Mouse (Mus musculus) frontal cortex, postnatal 36 days (tissue): ENCODE measurements around the gene Fto.

Source experiments
- DNase-seq, 2 experiments: peaks; one replicate each; pipeline ENCODE4 v3.0.0; 2022; ENCODE audit warnings: low spot score in 2 of 2

The Fto gene

DNA sequence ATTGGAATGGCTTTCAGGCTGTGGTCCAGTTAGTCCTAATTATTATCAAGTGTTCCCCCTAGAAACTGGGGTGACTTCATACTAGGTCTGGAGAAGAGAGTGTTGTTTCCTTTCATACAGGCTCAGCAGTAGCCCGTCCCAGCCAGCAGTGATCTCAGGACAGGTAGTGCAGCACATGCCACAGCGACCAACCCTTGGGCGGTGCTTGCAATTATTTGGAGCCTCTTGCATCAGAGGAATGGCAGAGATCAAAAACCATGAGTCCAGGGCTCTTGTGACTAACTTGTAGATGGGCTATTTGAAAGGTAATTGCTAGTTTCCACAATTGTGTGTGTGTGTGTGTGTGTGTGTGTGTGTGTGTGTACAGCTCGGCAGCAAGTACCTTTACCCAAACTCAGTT, 247.9 kb downstream of the Fto start:
- no peak for DNase-seq

- DNase-seq = no peak
Measured at GRCm38 (mm10) chr8:91562600-91562999, 249.3 kb downstream of the Fto start.

DNA sequence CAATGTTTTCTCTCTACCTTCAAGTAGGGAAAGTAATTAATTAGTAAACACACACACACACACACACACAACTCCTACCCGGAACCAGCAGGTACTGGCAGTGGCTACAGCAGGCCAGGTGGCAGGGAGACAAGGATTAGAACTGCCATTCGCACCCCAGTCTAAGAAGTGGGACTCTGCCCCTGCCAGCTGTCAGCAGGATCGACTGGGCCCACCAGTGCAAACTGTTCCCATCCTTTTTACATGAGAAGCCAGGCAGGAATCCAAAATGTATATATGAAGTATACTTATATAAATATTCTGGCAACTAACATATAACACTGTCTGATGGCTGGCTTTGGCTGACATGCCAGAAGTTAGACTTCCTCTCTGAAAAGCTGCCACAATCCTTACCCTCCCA, 250.0 kb downstream of the Fto start:
- peak; percentile 58 to 69 for DNase-seq

DNA sequence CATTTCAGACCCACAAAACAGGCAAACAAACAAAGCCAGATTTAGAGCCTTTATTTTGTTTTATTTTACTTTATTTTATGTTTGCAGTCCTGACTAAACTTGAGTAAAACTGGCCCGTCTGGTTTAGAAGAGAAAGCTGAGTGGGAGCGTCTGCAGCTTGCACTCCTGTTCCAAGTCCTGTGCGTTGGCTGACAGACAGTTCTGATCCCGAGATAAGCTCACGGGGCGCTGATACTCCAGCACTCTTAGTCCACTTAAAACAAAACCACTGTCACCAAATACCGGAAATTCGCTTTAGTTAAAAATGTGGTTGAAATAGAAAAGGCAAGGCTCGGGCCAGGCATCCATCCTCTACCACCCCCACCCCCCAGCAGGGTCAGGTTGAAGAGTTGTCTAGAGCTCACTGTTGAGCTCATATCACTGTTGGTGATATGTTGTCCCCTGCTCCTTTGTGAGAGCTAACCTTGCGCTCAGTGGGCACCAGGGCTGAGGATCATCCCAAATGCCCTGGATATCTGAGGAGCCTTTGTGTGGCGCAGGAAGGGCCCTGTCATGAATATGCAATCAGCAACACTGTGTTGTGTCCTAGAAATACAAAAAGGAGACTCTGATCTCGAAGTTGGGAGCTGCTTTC, 252.7 kb downstream of the Fto start:
- DNase-seq = peak; percentile 33 to 35

DNA sequence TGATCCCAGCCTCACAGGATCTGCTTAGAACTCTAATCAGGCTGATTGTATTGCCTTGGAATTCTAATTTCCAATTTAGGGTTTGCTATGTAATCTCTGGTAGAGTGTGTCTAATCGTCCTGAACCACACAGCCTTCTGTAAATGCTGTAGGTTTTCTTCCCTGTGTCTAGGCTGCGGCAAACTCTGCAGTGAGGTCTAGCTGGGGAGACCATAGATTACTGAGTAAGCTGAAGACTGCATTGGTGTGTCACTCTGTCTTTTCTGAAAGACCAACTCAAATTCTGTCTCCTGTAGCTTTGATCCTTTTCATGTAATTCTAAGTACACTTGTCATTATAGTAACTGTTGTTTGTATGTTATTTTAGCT, 253.2 kb downstream of the Fto start:
- no peak for DNase-seq

- DNase-seq = peak; percentile 21 to 22
Measured at GRCm38 (mm10) chr8:91569874-91570273, 256.5 kb downstream of the Fto start.

DNA sequence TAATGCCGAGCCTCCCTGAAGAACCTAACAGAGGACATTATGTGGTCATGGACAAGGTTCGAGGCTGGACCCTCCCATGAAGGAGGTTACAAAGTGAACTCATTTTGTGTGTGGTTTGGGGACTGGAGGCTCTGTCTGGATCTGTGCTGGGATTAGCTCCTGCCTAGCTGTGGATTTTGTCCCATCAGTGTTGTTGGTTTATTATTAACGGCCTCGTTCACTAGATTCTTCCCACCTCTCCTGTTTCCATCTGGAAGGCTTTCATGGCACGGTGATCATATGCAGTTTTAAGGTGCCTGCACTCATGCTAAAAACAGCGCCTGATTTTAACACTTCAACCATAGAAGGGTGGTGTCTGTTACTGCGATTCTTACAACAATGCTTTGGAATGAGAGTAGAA, 257.5 kb downstream of the Fto start:
- no peak for DNase-seq

- DNase-seq = no peak
Measured at GRCm38 (mm10) chr8:91571978-91572377, 258.7 kb downstream of the Fto start.

DNA sequence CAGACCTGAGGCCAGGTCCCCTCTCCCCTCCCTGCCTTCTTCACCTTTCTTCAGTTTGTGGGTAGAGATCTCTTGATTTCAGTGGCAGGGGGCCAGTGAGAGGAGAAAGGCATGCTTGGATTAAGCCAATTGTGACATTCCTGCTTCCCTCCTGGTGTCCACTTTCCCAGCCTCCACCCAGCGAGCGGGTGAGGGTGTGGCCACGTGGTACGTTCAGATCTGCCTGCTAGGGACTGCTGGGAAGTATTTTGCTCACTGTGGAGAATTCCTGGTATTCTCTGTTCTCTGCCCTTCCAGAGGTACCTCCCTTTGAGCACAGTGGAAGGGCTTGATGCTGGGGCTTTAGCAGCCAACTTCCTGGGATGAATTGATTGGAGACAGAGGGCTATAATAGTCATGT, 259.3 kb downstream of the Fto start:
- no peak for DNase-seq

GRCm38 (mm10) chr8:91575576-91575975, 262.3 kb downstream of the Fto start:
- DNase-seq = no peak

DNA sequence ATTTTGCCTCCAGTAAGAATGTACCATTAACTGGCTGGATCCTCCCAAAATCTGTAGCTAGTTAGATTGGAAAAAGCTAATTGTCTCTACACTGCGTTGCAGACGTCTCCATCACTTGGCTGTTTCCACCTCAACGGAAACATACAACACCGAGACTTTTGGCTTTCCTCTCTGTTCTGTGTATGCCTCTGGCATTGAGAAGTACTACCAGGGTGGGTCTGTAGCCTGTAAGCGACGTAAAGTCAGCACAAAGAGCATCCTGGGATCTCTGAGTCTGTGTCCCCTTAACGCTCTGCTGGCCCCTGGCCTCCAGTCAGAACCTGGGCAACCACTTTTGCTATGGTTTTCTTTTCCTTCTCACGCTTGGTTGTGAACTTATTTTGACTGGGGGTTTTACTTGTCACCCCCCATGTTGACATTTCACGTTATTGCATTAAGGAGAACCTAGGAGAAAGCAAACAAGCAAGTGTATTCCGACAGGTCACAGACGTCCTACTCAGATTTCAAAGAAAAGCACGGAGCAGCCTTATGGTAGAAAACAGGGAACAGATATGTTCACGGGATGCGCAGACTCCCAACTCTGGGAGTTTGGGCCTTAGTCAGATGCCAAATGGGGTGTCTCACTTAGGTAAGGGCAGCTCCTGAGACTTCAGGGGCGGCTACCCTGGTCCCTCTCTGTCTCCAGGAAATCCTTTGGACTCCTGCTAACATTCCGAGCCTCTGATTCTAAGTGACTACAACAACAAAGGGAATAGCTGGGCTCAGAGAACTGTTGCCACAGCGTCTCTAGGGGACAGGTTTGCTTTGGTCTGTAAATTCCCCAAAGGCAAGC, 263.0 kb downstream of the Fto start:
- no peak for DNase-seq

DNA sequence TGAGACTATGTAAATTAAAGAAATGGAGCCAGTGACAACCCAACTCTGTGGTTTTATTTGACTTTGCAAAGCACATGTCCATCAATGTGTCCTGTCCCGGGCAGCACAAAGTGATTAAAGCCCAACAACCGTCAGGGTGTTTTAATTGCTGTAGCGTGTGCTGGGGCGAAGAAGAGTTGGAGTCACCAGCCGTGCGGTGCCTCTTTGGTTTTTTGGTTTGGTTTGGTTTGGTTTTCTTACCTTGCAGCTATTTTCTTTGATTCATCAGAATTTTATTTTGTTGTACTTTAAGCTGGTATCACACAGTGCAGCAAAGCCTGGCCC, 263.6 kb downstream of the Fto start:
- DNase-seq = no peak

GRCm38 (mm10) chr8:91577605-91578004, 264.3 kb downstream of the Fto start:
- DNase-seq = no peak

DNA sequence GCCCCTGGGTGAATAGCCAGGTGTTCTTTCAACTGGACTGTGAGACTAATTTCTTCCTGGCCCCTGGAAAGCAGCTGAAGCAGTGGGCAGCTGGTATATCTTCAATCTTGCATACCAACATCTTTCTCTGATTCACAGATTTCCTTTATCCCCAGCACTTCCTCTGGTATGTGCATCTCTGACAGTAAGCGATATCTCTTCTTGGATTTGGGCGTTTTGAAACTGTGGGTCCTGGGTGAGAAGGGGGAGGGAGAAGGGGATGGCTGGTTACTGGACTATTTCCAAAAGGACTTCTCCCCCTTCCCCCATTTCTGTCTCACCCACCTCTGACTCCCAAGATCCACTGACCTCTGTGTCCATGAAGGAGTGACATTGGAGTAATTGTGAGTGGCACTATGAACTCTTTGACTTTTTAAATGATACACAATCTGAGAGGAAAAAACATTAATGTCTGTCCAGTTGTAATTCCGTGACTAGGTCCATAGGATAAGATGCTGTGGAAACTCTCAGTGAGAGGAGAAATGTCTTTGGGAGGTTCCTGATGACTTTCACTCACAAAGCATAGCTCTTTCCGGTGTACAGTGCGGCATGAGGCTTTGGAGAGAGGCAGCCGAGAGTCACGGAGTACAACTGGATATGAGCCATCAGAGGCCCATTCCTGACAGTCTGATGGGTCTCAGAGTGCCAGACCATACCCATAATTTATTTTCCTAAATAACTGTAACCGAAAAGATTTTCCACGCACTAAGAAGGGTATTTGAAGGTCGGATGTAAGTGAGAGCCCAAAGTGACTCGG, 271.5 kb downstream of the Fto start:
- no peak for DNase-seq

DNA sequence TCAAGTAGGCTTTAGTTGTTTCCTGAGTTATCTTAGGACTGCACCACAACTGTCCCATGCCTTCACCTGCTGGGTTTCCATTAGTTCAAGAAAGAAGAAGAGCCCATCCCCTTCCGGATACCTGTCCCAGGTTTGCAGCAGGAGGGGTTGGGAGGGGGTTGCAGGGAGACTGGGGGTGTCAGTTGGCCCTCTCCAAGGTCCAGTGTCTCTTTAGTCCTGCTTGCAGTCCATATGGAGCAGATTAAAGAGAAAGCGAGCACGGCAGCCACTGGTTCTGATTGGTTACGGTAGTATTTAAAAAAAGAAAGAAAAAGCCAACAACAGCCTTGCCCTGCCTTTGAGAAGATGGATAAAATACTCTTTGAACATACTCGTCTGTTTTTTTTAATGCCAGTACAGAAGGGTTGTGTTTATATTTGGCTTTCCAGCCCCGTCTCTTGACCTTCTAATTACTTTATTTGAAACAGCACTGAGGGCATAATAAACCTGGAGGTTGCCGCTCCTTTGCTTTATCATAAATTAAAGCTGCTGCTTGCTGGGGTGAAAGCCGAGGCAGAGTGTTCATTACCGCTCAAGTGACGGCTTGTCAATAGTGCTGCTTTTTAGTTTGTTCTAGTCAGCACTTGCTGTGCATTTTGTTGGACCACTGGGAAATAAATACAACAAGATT, 279.2 kb downstream of the Fto start:
- DNase-seq = no peak

DNA sequence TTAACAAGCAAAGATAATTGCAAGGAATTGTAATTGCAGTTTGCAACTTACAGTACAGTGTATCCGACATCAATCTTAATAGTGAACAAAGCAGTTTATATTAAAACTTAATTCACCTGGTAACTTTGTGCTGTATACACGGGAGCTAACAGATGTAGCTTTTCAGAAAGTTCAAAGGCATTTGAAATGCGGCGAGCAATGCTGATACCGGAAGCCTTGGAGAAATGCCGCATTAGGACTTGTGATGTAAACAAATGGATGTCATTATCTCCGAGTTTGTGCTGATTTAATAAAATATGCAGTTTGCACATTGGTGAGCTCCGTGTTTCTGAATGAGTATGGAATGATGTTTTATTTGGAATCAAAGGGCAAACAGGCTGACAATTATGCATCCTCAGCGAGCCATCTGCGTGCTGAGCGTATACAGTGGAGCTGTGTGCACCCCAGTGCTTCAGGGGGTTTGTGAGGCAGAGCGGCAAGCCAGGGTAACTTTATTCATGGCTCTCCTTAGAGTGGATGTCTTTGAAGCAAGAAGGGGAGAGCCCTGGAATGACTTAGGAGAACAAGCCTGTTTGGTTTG, 280.0 kb downstream of the Fto start:
- DNase-seq = no peak

GRCm38 (mm10) chr8:91599349-91599837, 286.1 kb downstream of the Fto start:
- DNase-seq = no peak

DNA sequence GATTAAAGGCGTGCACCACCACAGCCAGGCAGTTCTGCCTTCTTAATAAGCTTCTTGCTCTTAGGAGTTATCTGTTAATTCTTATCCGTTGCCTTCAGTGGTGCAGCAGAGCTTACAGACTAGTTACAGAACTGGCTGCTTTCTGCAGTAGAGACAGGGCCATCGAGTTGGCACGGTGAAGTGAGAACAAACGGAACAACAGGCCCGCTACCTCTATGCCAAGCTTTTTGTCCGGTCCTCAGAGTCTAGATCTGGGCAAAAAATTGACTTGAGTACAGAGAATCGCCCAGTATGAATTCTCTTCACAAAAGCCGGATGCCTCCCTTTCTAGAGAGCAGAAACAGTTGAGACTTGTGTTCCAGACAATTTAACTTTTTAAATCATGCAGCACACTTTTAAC, 290.4 kb downstream of the Fto start:
- DNase-seq = no peak

DNA sequence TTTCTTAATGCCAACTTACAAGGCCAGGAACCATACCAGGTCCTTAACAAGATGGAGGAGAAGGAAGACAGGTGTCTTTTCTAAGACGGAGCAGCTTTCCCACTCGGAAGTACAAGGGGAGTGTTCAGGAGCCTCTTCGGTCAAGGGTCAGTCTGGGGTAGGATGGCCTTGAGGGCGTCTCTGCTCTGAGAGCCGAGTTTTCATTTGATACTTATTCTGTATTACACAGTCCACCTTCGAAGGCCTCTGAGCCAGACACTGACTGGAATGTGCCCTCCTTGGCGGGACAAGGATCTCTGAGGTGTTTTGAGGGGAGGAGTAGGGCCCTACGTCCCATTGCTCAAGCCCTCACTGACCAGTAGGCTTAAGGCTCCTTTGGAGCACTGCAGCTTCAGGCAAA, 292.6 kb downstream of the Fto start:
- no peak for DNase-seq

DNA sequence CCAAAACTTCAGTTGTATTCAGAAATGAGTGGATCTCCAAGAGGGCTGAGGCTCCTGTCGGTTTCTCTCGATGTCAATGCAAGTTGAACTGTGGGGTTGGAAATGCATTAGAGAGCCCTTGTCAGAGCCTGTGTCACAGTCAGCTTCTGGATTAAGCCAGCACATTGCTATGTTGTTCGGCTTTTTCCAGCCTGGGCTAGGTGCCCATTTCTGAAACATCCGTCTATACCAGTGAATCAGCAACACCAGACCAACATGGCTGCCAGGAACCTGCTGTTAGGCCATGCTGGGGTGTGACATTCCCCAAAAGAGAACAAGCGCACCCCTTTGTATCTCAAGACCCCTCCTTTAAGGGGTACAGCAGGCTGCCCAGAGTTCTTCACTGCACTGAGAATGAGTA, 293.8 kb downstream of the Fto start:
- DNase-seq = peak; percentile 24 to 36

GRCm38 (mm10) chr8:91611191-91611590, 297.9 kb downstream of the Fto start:
- DNase-seq = no peak
